Mouse (Mus musculus): ENCODE results near the gene Fmod.
A peak's percentile ranks its signal among the peaks of the same experiment; 100 is the strongest.

The Fmod gene

GRCm38 (mm10) chr1:134056285-134056684 is 19.2 kb downstream of the Fmod start:
- DNase-seq (ENCODE audit: low spot score in 2 of 2) = no peak

GRCm38 (mm10) chr1:134057736-134058135 is 20.7 kb downstream of the Fmod start:
- DNase-seq (ENCODE audit: low spot score in 2 of 2) = no peak

GRCm38 (mm10) chr1:134058870-134059269 is 21.8 kb downstream of the Fmod start:
- no peak for DNase-seq (ENCODE audit: low spot score in 2 of 2)

- DNase-seq (ENCODE audit: low spot score in 2 of 2) = no peak
These were observed 23.0 kb downstream of the Fmod start for GRCm38 (mm10) chr1:134059739-134060695.

- DNase-seq (ENCODE audit: low spot score in 2 of 2) = peak; percentile 81 to 91
These were observed 24.0 kb downstream of the Fmod start for GRCm38 (mm10) chr1:134060849-134061569.

GRCm38 (mm10) chr1:134061915-134062314 is 24.9 kb downstream of the Fmod start:
- no peak for DNase-seq (ENCODE audit: low spot score in 2 of 2)

- no peak for DNase-seq (ENCODE audit: low spot score in 2 of 2)
These were observed 25.5 kb downstream of the Fmod start for GRCm38 (mm10) chr1:134062411-134063085.

GRCm38 (mm10) chr1:134063086-134063772 is 26.2 kb downstream of the Fmod start:
- DNase-seq (ENCODE audit: low spot score in 2 of 2) = peak in 1 of 2 experiments; percentile 65

GRCm38 (mm10) chr1:134063773-134064125 is 26.7 kb downstream of the Fmod start:
- no peak for DNase-seq (ENCODE audit: low spot score in 2 of 2)

GRCm38 (mm10) chr1:134064296-134064831 is 27.3 kb downstream of the Fmod start:
- DNase-seq (ENCODE audit: low spot score in 2 of 2) = no peak

GRCm38 (mm10) chr1:134065241-134065809 is 28.3 kb downstream of the Fmod start:
- peak in 1 of 2 experiments; percentile 64 for DNase-seq (ENCODE audit: low spot score in 2 of 2)

- DNase-seq (ENCODE audit: low spot score in 2 of 2) = no peak
These were observed 29.5 kb downstream of the Fmod start for GRCm38 (mm10) chr1:134066554-134066953.

- peak in 1 of 2 experiments; percentile 77 for DNase-seq (ENCODE audit: low spot score in 2 of 2)
These were observed 30.1 kb downstream of the Fmod start for GRCm38 (mm10) chr1:134067143-134067619.

GRCm38 (mm10) chr1:134070099-134070669 is 33.1 kb downstream of the Fmod start:
- DNase-seq (ENCODE audit: low spot score in 2 of 2) = no peak

GRCm38 (mm10) chr1:134071411-134072018 is 34.5 kb downstream of the Fmod start:
- DNase-seq (ENCODE audit: low spot score in 2 of 2) = peak in 1 of 2 experiments; percentile 80

GRCm38 (mm10) chr1:134073061-134073564 is 36.1 kb downstream of the Fmod start:
- no peak for DNase-seq (ENCODE audit: low spot score in 2 of 2)

- DNase-seq (ENCODE audit: low spot score in 2 of 2) = no peak
These were observed 36.6 kb downstream of the Fmod start for GRCm38 (mm10) chr1:134073658-134074057.

- no peak for DNase-seq (ENCODE audit: low spot score in 2 of 2)
These were observed 37.1 kb downstream of the Fmod start for GRCm38 (mm10) chr1:134074184-134074583.

- DNase-seq (ENCODE audit: low spot score in 2 of 2) = no peak
These were observed 37.6 kb downstream of the Fmod start for GRCm38 (mm10) chr1:134074606-134075005.

GRCm38 (mm10) chr1:134075532-134075931 is 38.5 kb downstream of the Fmod start:
- no peak for DNase-seq (ENCODE audit: low spot score in 2 of 2)

Measured in urinary bladder, adult 18-20 months (tissue).